Mouse (Mus musculus) thymus, postnatal 25 days (tissue): ENCODE results near the gene Pip5k1c.

Source experiments
- DNase-seq: peaks from one replicate; pipeline ENCODE4 v3.0.0; 2022

The Pip5k1c gene

GRCm38 (mm10) chr10:81303761-81304160 lies 11.0 kb downstream of the Pip5k1c start:
- DNase-seq: peak; percentile 75

GRCm38 (mm10) chr10:81304597-81305238 lies 12.0 kb downstream of the Pip5k1c start:
- peak; percentile 75 for DNase-seq

GRCm38 (mm10) chr10:81305663-81306062 lies 12.9 kb downstream of the Pip5k1c start:
- no peak for DNase-seq

- DNase-seq: no peak
These were observed 13.5 kb downstream of the Pip5k1c start for GRCm38 (mm10) chr10:81306173-81306668.

- DNase-seq: no peak
These were observed 14.3 kb downstream of the Pip5k1c start for GRCm38 (mm10) chr10:81306837-81307682.

- no peak for DNase-seq
These were observed 16.8 kb downstream of the Pip5k1c start for GRCm38 (mm10) chr10:81309571-81309970.

- DNase-seq: no peak
These were observed 20.8 kb downstream of the Pip5k1c start for GRCm38 (mm10) chr10:81313581-81313980.

- no peak for DNase-seq
These were observed 21.4 kb downstream of the Pip5k1c start for GRCm38 (mm10) chr10:81314201-81314600.

GRCm38 (mm10) chr10:81315587-81315986 lies 22.8 kb downstream of the Pip5k1c start:
- no peak for DNase-seq

- DNase-seq: peak; percentile 51
These were observed 23.7 kb downstream of the Pip5k1c start for GRCm38 (mm10) chr10:81316338-81317060.

- no peak for DNase-seq
These were observed 24.5 kb downstream of the Pip5k1c start for GRCm38 (mm10) chr10:81317273-81317672.

- no peak for DNase-seq
These were observed 26.0 kb downstream of the Pip5k1c start for GRCm38 (mm10) chr10:81318589-81319329.

- DNase-seq: no peak
These were observed 26.6 kb downstream of the Pip5k1c start for GRCm38 (mm10) chr10:81319330-81319699.

GRCm38 (mm10) chr10:81319741-81320549 lies 27.2 kb downstream of the Pip5k1c start:
- no peak for DNase-seq

GRCm38 (mm10) chr10:81320550-81321347 lies 28.0 kb downstream of the Pip5k1c start, which contains the start of gene Cactin:
TSS of gene Cactin (plus strand) at chr10:81321103.
- peak; percentile 99 for DNase-seq

GRCm38 (mm10) chr10:81321436-81321835 lies 28.7 kb downstream of the Pip5k1c start:
- DNase-seq: no peak

GRCm38 (mm10) chr10:81322444-81322843 lies 29.7 kb downstream of the Pip5k1c start:
- DNase-seq: no peak

GRCm38 (mm10) chr10:81323141-81323775 lies 30.5 kb downstream of the Pip5k1c start:
- DNase-seq: no peak

- no peak for DNase-seq
These were observed 31.2 kb downstream of the Pip5k1c start for GRCm38 (mm10) chr10:81323791-81324530.

GRCm38 (mm10) chr10:81325176-81325575 lies 32.4 kb downstream of the Pip5k1c start:
- no peak for DNase-seq
